Mouse (Mus musculus) frontal cortex, adult 2 months (tissue): ENCODE measurements around the gene Zfp324. TPM values are rescaled to one million over a fixed set of nuclear protein-coding genes. Genes with fewer than 3 reads are reported as not detected.
A peak's percentile ranks its signal among the peaks of the same experiment; 100 is the strongest.

Source experiments
- DNase-seq, 2 experiments: peaks; one replicate each; pipeline ENCODE4 v3.0.0; 2022; ENCODE audit warnings: low spot score in 1 of 2; ENCODE audit errors: extremely low spot score in 1 of 2
- polyA plus RNA-seq: library from polyadenylated mRNA; depleted of rRNA; stranded (reverse); fragments of >200 nt; gene quantifications from 2 replicates; pipeline ENCODE4 v1.2.3, GENCODE M21; 2012

Zfp324 gene
- polyA plus RNA-seq, 1 experiment, result 6.1 TPM

GRCm38 (mm10) chr7:12961511-12962141 lies 4.0 kb upstream of the Zfp324 start:
- DNase-seq, result peak in 1 of 2 experiments; percentile 70

- DNase-seq, result peak in 1 of 2 experiments; percentile 52
Measured at GRCm38 (mm10) chr7:12966104-12966845, 637 bp downstream of the Zfp324 start.

- DNase-seq, result no peak
Measured at GRCm38 (mm10) chr7:12970906-12971305, 5.3 kb downstream of the Zfp324 start.

DNA sequence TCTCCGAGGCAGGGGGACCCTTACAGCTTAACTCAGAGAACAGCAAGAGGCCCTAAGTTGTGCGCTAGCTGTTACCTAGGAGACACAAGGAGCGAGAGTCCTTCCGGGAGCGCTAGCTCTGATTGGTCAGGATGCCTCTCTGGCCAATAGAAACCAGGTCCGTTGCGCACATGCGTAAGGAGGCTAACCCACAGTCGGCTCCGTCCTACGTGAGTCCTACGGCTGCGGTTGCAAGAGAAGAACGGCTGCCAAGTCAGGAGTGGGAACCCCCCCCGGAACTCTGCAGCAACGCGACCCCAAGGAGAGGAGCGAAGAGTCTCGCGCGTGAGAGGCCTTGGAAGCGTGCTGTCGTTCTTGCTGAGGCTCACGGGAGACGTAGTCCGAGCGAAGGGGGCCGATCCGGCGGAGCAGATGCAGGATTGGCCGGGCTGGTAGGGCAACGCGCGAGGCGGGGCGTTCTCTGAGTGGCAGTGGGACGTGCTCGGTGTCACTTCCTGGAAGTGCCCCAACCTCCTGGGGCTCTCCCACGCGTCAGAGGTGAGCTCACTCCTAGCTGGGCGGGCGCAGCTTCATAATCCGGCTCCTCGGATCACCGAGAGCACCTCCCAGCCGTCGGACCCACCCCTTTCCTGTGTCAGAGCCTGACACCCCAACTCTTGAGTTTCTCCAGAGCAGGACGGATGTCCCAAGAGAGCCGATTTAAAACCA lies 12.2 kb downstream of the Zfp324 start, which contains the start of gene Zfp446:
Zfp446 (plus strand) TSS at position 167 of the 708 bp plus-strand sequence.
- DNase-seq, result peak; percentile 98 to 99

DNA sequence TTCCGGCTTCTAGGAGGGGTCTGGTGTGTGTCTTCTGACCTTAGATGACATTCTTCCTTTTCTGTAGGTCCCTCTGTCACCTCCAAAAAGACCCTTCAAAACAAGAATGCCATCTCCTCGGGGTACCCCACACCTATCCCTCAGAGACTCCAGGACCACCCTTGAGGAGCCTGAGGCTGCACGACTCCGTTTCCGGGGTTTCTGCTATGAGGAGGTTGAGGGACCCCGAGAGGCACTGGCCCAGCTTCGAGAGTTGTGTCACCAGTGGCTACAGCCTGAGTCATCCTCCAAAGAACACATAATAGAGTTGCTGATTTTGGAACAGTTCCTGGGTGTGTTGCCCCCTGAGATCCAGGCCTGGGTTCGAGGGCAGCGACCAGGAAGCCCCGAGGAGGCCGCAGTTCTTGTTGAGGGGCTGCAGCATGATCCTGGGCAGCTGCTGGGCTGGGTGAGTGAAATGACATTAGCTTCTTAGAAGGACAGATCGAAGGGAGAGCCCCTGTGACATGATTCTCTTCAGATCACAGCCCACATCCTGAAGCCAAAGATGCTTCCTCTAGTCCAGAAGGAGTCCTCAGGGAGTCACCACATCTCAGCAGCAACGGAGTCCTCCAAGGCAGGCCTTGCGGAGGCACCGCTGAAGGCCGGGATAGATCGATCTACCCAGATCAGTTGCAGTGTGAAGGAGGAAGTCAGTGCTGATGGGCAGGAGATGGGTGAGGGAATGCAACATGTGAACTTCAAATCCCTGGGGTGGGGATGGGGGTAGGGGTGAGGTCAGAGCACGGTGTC lies 13.5 kb downstream of the Zfp324 start:
- no peak for DNase-seq

DNA sequence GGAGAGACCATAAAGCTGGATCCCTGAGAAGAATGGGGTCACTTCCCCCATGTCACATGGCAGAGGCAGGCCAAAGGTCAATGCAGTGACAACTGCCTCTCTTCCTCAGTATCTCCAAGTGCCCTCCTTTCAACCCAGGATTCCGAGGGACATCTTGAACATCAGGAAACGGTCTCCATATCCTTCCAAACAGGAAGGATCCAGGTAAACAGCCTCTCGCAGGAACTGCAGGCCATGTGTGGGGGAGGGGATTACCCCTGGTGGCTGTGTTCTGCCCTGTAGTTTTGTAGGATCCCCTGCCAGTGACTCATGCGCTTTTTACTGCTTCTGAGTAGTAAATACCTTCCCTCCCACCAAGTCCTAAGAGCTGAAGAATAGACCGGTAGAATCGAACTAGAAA lies 14.1 kb downstream of the Zfp324 start:
- DNase-seq, result no peak

- no peak for DNase-seq
Measured at GRCm38 (mm10) chr7:12980291-12980690, 14.7 kb downstream of the Zfp324 start.

DNA sequence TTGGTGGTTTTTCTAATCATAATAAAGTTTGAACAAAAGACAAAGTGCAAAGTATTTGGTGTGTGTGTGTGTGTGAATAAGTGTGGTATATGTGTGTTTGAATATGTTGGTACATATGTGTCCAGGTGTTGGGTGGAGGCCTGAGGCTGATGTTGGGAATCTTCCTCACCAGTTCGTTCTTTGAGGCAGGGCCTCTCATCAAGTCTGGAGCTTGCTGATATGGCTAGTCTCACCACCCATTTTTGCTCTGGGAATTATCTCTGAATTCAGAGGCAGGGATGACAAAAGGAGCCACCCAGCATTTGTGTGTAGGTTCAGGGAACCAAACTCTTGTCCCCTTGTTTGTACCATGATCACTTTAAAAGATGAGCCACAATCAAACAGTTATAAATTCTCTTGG lies 20.1 kb downstream of the Zfp324 start:
- DNase-seq, result no peak

DNA sequence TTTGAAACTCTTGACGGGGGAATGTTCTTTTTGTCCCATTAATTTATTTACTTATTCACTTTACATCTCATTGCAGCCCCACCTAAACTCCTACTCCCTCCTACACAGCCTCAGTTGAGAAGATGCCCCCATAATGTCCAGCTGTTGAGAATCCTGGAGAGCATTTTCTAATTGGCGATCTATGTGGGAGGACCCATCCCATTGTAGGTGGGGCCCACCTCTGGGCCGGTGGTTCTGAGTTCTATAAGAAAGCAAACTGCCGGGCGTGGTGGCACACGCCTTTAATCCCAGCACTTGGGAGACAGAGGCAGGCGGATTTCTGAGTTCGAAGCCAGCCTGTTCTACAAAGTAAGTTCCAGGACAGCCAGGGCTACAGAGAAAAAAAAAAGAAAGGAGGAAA lies 21.3 kb downstream of the Zfp324 start:
- no peak for DNase-seq

DNA sequence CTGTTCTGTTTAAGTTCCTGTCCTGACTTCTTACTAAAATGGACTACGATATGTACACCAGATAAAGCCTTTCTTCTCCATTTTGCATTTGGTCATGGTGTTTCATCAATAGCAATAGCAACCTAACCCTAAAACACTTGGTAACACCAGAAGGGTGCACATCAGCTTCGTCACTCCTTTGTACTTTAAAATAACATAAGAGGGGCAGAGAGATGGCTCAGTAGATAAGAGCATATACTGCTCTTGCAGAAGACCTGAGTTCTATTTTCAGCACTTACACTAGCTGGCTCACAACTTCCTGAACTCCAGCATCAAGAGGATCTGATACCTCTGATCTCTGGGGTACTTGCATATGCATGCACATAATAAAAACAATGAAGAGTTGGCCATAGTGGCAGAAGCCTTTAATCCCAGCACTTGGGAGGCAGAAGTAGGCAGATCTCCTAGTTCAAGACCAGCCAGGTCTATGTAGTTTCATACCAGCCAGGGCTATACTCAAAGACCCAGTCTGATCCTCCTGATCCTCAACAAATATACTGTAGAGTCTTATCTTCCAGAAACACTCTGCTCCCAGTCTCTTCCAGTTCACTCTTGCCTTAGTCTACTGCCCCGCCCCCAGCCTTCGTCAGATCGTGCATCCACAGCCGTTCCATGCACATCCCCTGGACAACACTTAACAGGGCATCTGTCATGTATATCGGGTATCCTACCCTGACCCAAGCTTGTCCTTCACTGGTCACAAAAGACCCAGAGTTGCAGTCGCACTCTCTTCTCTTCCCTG lies 22.0 kb downstream of the Zfp324 start:
- no peak for DNase-seq

GRCm38 (mm10) chr7:12992222-12992621 lies 26.6 kb downstream of the Zfp324 start:
- no peak for DNase-seq

DNA sequence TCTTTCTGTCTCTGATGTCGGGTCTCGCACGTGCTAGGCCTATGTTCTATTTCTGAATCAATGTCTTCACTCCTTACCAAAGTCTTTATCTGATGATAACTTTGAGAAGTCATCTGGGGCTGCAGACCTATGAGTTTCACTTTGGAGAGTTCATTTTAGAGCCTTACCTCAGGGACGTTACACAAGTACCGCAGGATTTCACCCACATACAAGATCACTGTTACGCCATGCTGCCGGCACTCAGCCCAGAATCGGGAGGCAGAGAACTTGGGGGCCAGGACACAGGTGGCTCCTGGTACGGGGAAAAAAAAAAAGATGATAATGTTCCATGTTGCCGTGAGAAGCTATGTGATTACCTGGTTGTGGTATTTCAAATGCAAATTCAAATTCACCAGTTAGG lies 27.5 kb downstream of the Zfp324 start:
- DNase-seq, result no peak

GRCm38 (mm10) chr7:12995862-12996261 lies 30.2 kb downstream of the Zfp324 start:
- DNase-seq, result no peak

GRCm38 (mm10) chr7:12997230-12997629 lies 31.6 kb downstream of the Zfp324 start:
- no peak for DNase-seq

- DNase-seq, result no peak
Measured at GRCm38 (mm10) chr7:12998053-12998452, 32.4 kb downstream of the Zfp324 start, which contains the start of gene Slc27a5. Gene Slc27a5, minus strand, starts transcription at chr7:12998192.

- no peak for DNase-seq
Measured at GRCm38 (mm10) chr7:12998851-12999250, 33.2 kb downstream of the Zfp324 start, which contains the start of gene Trim28. Gene Trim28, plus strand, starts transcription at chr7:12999114.

- no peak for DNase-seq
Measured at GRCm38 (mm10) chr7:13001584-13001983, 35.9 kb downstream of the Zfp324 start.

DNA sequence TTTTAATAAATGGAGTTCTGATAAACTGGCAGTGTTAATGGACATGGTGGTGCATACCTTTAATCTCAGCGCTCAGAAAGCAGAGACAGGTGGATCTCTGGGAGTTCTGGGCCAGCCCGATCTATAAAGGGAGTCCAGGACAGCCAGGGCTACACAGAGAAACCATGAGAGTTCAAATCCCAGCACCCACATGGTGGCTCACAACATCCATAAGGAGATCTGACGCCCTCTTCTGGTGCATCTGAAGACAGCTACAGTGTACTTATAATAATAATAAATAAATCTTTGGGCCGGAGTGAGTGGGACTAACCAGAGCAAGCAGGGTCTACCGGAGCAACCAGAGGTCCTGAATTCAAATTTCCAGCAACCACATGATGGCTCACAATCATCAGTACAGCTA lies 37.7 kb downstream of the Zfp324 start:
- no peak for DNase-seq

DNA sequence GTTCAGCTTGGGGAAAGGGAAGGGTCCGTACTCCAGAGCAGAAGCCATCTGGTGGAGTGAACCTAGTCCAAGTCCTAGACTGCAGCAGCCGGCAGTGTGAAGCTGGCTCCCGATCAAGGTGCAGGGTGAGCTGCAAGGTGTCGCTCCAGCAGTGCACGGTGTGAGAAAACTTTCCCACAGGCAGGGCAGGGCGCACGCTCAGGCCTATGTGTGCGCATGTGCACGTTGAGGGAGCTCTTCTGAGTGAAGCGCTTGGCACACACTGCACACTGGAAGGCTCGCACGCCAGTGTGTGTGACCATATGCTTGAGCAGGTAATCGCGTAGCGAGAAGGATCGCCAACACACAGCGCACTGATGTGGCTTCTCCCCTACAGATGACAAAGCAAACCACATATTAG lies 40.4 kb downstream of the Zfp324 start:
- no peak for DNase-seq

DNA sequence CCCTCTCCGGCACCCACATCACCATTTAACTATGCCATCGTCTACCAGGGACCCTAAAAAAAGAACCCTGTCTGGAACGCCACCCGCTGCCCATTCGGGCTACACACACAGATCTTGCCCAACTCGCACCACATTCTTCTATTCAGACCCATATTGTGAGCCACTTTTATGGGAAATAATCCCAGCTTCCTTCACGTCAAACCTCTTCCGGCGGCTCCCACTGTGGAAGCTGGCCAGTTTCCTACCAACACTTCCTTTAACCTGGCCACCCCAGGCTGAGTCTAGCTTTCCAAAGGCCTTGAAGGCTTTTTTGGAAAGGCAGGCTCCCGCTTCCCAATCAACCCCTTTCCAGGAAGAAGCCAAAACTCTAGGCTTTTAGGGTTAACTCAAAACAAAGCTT lies 40.9 kb downstream of the Zfp324 start:
- DNase-seq, result no peak
